Mouse (Mus musculus) stomach, postnatal 0 days (tissue): ENCODE data around the gene Terf2. TPM values are rescaled to one million over a fixed set of nuclear protein-coding genes. Genes with fewer than 3 reads are reported as not detected.

Source experiments
- ATAC-seq: fragments of 200-750 bp; cut with Nextera tagmentation; 2 replicates; pipeline ENCODE4 v1.8.0; 2017; ENCODE audit not compliant: low FRiP score, low TSS enrichment
- DNase-seq: peaks from one replicate; pipeline ENCODE4 v3.0.0-alpha.2; 2016; ENCODE audit warnings: low spot score
- H3K27ac ChIP-seq: fragments of 300-500 bp; sonication (generic); replicated peaks from 2 replicates; pipeline ENCODE4 v1.5.1; 2014; ENCODE audit warnings: mild to moderate bottlenecking, control low read depth
- H3K27me3 ChIP-seq: fragments of 300-500 bp; sonication (generic); 2 replicates; pipeline ENCODE4 v1.6.1; 2014; ENCODE audit warnings: low read length; ENCODE audit not compliant: control insufficient read depth, insufficient read depth
- H3K36me3 ChIP-seq: fragments of 300-500 bp; sonication (generic); 2 replicates; pipeline ENCODE4 v1.6.1; 2014; ENCODE audit warnings: low read length, mixed read lengths; ENCODE audit not compliant: control insufficient read depth, insufficient read depth
- H3K4me1 ChIP-seq: fragments of 300-500 bp; sonication (generic); replicated peaks from 2 replicates; pipeline ENCODE4 v1.6.1; 2014; ENCODE audit warnings: antibody characterized with exemption; ENCODE audit not compliant: control insufficient read depth, insufficient read depth
- H3K4me2 ChIP-seq: fragments of 300-500 bp; sonication (generic); replicated peaks from 2 replicates; pipeline ENCODE4 v1.6.1; 2014; ENCODE audit warnings: low read depth, mild to moderate bottlenecking, control low read depth, moderate library complexity
- H3K4me3 ChIP-seq: fragments of 300-500 bp; sonication (generic); 2 replicates; pipeline ENCODE4 v1.5.1; 2014; ENCODE audit warnings: low read depth, low read length, control low read depth
- H3K9ac ChIP-seq: fragments of 300-500 bp; sonication (generic); 2 replicates; pipeline ENCODE4 v1.6.1; 2014; ENCODE audit warnings: mild to moderate bottlenecking, low read length, control low read depth, mixed read lengths
- H3K9me3 ChIP-seq: fragments of 300-500 bp; sonication (generic); 2 replicates; pipeline ENCODE4 v1.6.1; 2016; ENCODE audit warnings: low read length; ENCODE audit not compliant: control insufficient read depth
- CTCF ChIP-seq: IDR thresholded peaks from 2 replicates; pipeline ENCODE4 v1.5.1; 2016; ENCODE audit warnings: antibody characterized with exemption, low read depth, mild to moderate bottlenecking, moderate library complexity
- EP300 ChIP-seq: optimal IDR thresholded peaks from 2 replicates; pipeline ENCODE3; 2016; ENCODE audit warnings: antibody characterized with exemption
- WGBS: fragments of 180-500 bp; shearing (Covaris S2); extraction: QIAGEN DNeasy Blood & Tissue Kit; methylation state at CpG from one replicate; pipeline ENCODE4 v1.1.7; 2014; 5-methylcytosine and 5-hydroxymethylcytosine counted together
- polyA plus RNA-seq: library from polyadenylated mRNA; unstranded; fragments of >200 nt; fragmentation: Nextera tagmentation; extraction: Ambion mirVana; gene quantifications from 2 replicates; pipeline ENCODE4 v1.2.1, GENCODE M21; 2015

Terf2 gene
- polyA plus RNA-seq, 1 experiment from 2014 or later: 12.7 TPM

- no peak for TF ChIP-seq EP300
- TF ChIP-seq CTCF: no peak
- H3K36me3 ChIP-seq: no peaks in the 10 kb centered on the region
- WGBS: 63% methylated on average over 8 of the region's 8 CpGs
- no peaks in the 10 kb centered on the region for H3K9me3 ChIP-seq
- H3K27me3 ChIP-seq: no peaks in the 10 kb centered on the region
- no peak overlapping the region for H3K9ac ChIP-seq
- no peak for ATAC-seq
- DNase-seq: no peak
- no peak overlapping the region for H3K27ac ChIP-seq
- no peak overlapping the region for H3K4me3 ChIP-seq
- H3K4me2 ChIP-seq: no peak overlapping the region
- H3K4me1 ChIP-seq: peaks cover 4% of the 10 kb centered on the region; the same call in 1 of the 2 replicates
These were observed 28.0 kb upstream of the Terf2 start for GRCm38 (mm10) chr8:107124343-107124742.

DNA sequence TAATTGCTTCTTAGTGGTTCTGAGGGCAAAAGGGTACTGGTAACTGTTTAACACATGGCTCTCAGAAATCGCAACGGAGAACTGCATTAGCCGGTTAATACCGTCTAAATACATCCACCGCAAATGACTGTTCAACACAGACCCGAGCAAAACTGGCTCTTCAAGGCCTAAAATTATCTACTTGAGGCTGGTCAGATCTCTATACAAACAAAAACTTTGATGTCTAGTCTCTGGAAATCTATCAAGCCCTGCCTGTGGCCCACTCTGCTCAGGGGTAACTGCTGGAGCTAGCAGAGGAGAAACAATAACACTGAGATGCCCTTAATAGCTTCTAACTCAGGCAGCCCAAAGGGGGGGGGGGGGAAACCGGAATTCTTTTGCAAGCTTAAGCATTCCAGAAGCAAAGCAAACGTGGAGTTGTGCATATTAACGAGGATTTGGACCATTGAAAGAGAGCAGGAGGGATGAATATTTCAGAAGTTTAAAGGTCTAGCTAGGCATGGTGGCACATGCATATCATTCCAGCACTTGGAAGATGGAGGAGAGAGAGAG, 26.8 kb upstream of the Terf2 start:
- H3K9me3 ChIP-seq: no peaks in the 10 kb centered on the region
- H3K36me3 ChIP-seq: no peaks in the 10 kb centered on the region
- no peak overlapping the region for H3K9ac ChIP-seq
- no peaks in the 10 kb centered on the region for H3K27me3 ChIP-seq
- no peak for DNase-seq
- WGBS: 11% methylated on average over 9 of the region's 9 CpGs
- no peak overlapping the region for H3K4me3 ChIP-seq
- H3K4me1 ChIP-seq: peaks cover 4% of the 10 kb centered on the region; the same call in 1 of the 2 replicates
- TF ChIP-seq CTCF (no peak), EP300 (no peak)
- H3K27ac ChIP-seq: peak overlapping the region; percentile 45
- ATAC-seq: no peak
- no peak overlapping the region for H3K4me2 ChIP-seq

GRCm38 (mm10) chr8:107121681-107122291, 25.4 kb upstream of the Terf2 start:
- Histone ChIP-seq H3K4me1 (peaks cover 4% of the 10 kb centered on the region; the same call in 1 of the 2 replicates), H3K4me2 (no peak overlapping the region), H3K36me3 (no peaks in the 10 kb centered on the region), H3K27me3 (no peaks in the 10 kb centered on the region), H3K9ac (no peak overlapping the region), H3K9me3 (no peaks in the 10 kb centered on the region), H3K4me3 (no peak overlapping the region), H3K27ac (peak overlapping the region; percentile 25; the same call in 1 of the 2 replicates)
- TF ChIP-seq CTCF (no peak), EP300 (no peak)
- ATAC-seq: no peak
- 79% methylated on average over 7 of the region's 7 CpGs for WGBS
- DNase-seq: no peak

GRCm38 (mm10) chr8:107120806-107121205, 24.5 kb upstream of the Terf2 start:
- peak; percentile 50 for TF ChIP-seq CTCF
- TF ChIP-seq EP300: no peak
- Histone ChIP-seq H3K36me3 (no peaks in the 10 kb centered on the region), H3K4me2 (no peak overlapping the region), H3K9ac (no peak overlapping the region), H3K27me3 (no peaks in the 10 kb centered on the region), H3K4me1 (peaks cover 4% of the 10 kb centered on the region; the same call in 1 of the 2 replicates), H3K4me3 (no peak overlapping the region), H3K9me3 (no peaks in the 10 kb centered on the region), H3K27ac (no peak overlapping the region)
- no peak for DNase-seq
- no peak for ATAC-seq

- no peak overlapping the region for H3K4me3 ChIP-seq
- ATAC-seq: no peak
These were observed 23.1 kb upstream of the Terf2 start for GRCm38 (mm10) chr8:107119412-107119811.

DNA sequence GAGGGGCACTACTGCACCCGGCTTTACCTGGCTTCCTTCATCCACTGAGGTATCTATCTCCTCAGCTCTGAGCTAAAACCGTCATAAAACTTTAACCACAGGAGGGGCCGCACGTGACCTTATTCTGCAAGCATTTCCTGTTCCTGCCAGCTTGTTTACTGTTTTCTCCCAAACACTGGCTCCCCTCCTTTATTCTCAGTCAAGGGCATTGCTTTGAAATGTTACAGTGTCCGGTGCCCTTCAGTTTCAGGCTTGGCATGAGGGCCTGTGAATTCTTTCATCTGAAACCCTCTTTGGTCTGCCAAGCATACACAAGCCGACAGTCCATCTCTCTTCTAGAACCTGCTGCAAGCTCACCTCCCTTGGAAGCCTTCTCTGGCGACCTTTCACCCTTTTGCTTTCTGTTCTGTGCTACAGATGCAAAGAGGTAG, 22.5 kb upstream of the Terf2 start:
- no peaks in the 10 kb centered on the region for H3K27me3 ChIP-seq
- no peak overlapping the region for H3K9ac ChIP-seq
- no peaks in the 10 kb centered on the region for H3K36me3 ChIP-seq
- 33% methylated on average over 7 of the region's 7 CpGs for WGBS
- no peaks in the 10 kb centered on the region for H3K9me3 ChIP-seq
- DNase-seq (no peak), ATAC-seq (no peak)
- H3K4me2 ChIP-seq: no peak overlapping the region
- no peak overlapping the region for H3K4me3 ChIP-seq
- H3K27ac ChIP-seq: peak overlapping the region; percentile 74
- peaks cover 4% of the 10 kb centered on the region; the same call in 1 of the 2 replicates for H3K4me1 ChIP-seq
- no peak for TF ChIP-seq EP300
- TF ChIP-seq CTCF: no peak

More at GRCm38 (mm10) chr8:107119412-107119811, 23.1 kb upstream of the Terf2 start:
- WGBS: 37% methylated on average over 9 of the region's 9 CpGs
- Histone ChIP-seq H3K36me3 (no peaks in the 10 kb centered on the region), H3K27ac (peak overlapping the region; percentile 74), H3K4me1 (peaks cover 4% of the 10 kb centered on the region; the same call in 1 of the 2 replicates), H3K9me3 (no peaks in the 10 kb centered on the region), H3K4me2 (no peak overlapping the region), H3K9ac (no peak overlapping the region), H3K27me3 (no peaks in the 10 kb centered on the region)
- DNase-seq: no peak
- TF ChIP-seq EP300 (no peak), CTCF (no peak)
